Mouse (Mus musculus) kidney, embryonic 16.5 days (tissue): Measurements from ENCODE around the gene Cfap58. TPM values are rescaled to one million over a fixed set of nuclear protein-coding genes. Genes with fewer than 3 reads are reported as not detected.

ENCODE experiments used
- ATAC-seq: fragments of 200-750 bp; cut with Nextera tagmentation; 2 replicates; pipeline ENCODE4 v1.8.0; 2017; ENCODE audit warnings: moderate TSS enrichment; ENCODE audit not compliant: low FRiP score, low TSS enrichment
- H3K27ac ChIP-seq: fragments of 300-500 bp; sonication (generic); 2 replicates; pipeline ENCODE4 v1.5.1; 2014; ENCODE audit warnings: low read length
- H3K27me3 ChIP-seq: fragments of 300-500 bp; sonication (generic); 2 replicates; pipeline ENCODE4 v1.6.1; 2014; ENCODE audit warnings: low read length, control low read depth, mixed read lengths; ENCODE audit not compliant: insufficient read depth
- H3K36me3 ChIP-seq: fragments of 300-500 bp; sonication (generic); 2 replicates; pipeline ENCODE4 v1.6.1; 2014; ENCODE audit warnings: low read length, control low read depth, mixed read lengths; ENCODE audit not compliant: insufficient read depth
- H3K4me1 ChIP-seq: fragments of 300-500 bp; sonication (generic); 2 replicates; pipeline ENCODE4 v1.6.1; 2014; ENCODE audit warnings: low read length, control low read depth, mixed read lengths; ENCODE audit not compliant: insufficient read depth
- H3K4me2 ChIP-seq: fragments of 300-500 bp; sonication (generic); replicated peaks from 2 replicates; pipeline ENCODE4 v1.6.1; 2014; ENCODE audit warnings: low read depth, low read length
- H3K4me3 ChIP-seq: fragments of 300-500 bp; sonication (generic); 2 replicates; pipeline ENCODE4 v1.5.1; 2014; ENCODE audit warnings: mild to moderate bottlenecking, low read length
- H3K9ac ChIP-seq: fragments of 300-500 bp; sonication (generic); replicated peaks from 2 replicates; pipeline ENCODE4 v1.6.1; 2014; ENCODE audit warnings: low read length
- H3K9me3 ChIP-seq: fragments of 300-500 bp; sonication (generic); 2 replicates; pipeline ENCODE4 v1.6.1; 2016; ENCODE audit warnings: low read length, control low read depth
- WGBS: fragments of 180-500 bp; shearing (Covaris S2); extraction: QIAGEN DNeasy Blood & Tissue Kit; methylation state at CpG from one replicate; pipeline ENCODE4 v1.1.7; 2014; 5-methylcytosine and 5-hydroxymethylcytosine counted together
- polyA plus RNA-seq: library from polyadenylated mRNA; unstranded; fragments of >200 nt; fragmentation: Nextera tagmentation; extraction: Ambion mirVana; gene quantifications from 2 replicates; pipeline ENCODE4 v1.2.1, GENCODE M21; 2015

Cfap58 gene
- polyA plus RNA-seq, 1 experiment from 2014 or later: 0.06 TPM

DNA sequence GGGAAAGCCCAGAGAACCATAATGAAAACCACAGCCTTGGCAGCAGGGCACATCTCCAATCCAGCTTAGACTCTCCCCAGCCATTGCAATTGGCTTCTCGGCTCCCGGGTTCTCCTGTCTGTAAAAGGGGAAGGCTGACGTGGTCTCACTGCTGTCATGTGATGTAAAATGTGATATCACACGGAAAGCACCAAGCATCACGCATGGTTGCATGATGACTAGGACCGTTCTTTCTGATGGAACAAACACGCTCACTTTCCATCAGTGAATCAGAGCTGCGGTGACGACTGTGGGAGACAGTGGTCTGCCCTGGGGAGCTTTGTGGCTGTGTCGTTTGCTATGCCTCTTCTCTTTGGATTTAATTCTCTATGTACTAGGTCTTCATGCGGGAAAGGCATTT is 50.5 kb downstream of the Cfap58 start:
- Histone ChIP-seq H3K9me3 (no peaks in the 10 kb centered on the region), H3K36me3 (no peaks in the 10 kb centered on the region), H3K4me1 (no peaks in the 10 kb centered on the region), H3K4me2 (no peak overlapping the region), H3K27me3 (no peaks in the 10 kb centered on the region), H3K9ac (no peak overlapping the region), H3K27ac (no peak overlapping the region), H3K4me3 (no peak overlapping the region)
- WGBS: 80% methylated on average over 11 of the region's 11 CpGs
- ATAC-seq: no peak

DNA sequence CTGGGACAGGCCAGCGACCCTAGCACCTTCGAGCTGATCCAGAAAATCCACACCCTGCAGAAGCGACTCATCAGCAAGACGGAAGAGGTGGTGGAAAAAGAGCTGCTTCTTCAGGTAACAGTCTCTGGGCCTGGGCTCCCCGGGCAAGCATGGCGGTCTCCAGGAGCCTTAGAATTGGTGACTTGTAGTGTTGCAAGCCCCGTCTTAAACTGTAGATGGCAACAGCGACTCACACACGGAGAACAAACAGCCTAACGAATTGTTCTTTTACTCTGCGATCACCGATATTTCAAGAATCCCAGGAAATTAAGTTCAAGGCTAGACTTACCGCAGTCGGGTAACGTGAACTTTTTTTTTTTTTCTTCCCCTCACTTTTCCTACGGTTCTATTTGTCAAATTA is 51.0 kb downstream of the Cfap58 start:
- 20% methylated on average over 16 of the region's 16 CpGs for whole genome bisulfite sequencing
- Histone ChIP-seq H3K4me3 (no peak overlapping the region), H3K9me3 (no peaks in the 10 kb centered on the region), H3K4me2 (0 out of 2 replicates have a peak overlapping the region, but pooled peaks have one; percentile 13), H3K27me3 (no peaks in the 10 kb centered on the region), H3K4me1 (no peaks in the 10 kb centered on the region), H3K27ac (no peak overlapping the region), H3K9ac (no peak overlapping the region), H3K36me3 (no peaks in the 10 kb centered on the region)
- no peak; the same call in 1 of the 2 replicates for ATAC-seq

DNA sequence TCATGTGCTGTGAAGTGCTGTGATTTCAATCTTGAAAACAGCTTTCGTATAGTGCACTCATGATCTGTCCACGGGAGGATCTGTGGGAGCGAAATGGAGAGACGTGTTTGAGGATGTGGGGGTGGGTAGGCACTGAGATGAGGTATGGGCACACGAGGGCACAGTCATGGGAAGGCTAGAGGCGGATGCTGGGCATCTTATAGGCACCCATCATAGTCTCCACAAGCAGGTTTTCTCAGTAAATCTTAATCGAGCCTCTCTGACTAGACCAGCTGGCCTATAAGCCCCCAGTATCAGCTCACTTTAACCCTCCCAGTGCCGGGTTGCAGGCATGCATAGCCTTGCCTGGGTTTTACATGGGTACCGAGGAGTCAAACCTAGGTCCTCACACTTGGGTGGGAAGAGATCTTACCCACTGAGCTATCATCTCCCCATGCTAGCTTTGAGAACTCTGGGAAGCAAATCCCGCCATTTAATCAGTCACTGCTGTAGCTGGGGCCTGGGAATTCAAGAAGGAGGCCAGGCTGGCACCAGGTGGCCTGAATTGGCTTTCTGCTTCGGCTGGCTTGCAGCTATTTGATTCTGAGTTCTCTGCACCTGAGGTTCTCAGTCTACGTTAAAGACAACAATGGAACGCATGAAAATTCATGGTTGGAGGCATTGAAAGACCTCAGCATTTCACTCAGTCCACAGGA is 51.6 kb downstream of the Cfap58 start:
- Histone ChIP-seq H3K27me3 (no peaks in the 10 kb centered on the region), H3K4me2 (0 out of 2 replicates have a peak overlapping the region, but pooled peaks have one; percentile 13), H3K27ac (no peak overlapping the region), H3K9me3 (no peaks in the 10 kb centered on the region), H3K4me3 (no peak overlapping the region), H3K36me3 (no peaks in the 10 kb centered on the region), H3K4me1 (no peaks in the 10 kb centered on the region), H3K9ac (no peak overlapping the region)
- ATAC-seq: no peak; the same call in 1 of the 2 replicates
- WGBS: 61% methylated on average over 13 of the region's 13 CpGs

DNA sequence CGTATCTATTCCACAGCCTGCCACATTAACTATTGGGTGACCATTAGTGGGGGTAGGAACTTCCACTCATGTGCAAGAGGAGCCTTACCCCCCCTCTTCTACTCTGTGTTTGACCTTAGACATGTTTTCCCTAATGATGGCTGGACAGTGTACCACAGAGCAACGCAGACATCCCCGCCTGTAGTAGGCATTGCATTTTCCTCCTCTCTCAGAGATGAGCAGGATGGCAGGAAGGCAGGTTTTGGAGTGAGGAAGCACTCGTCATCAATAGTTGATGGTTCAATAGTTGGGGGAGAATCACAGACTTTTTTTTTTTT is 52.1 kb downstream of the Cfap58 start:
- ATAC-seq: no peak
- Histone ChIP-seq H3K36me3 (no peaks in the 10 kb centered on the region), H3K9ac (no peak overlapping the region), H3K4me3 (no peak overlapping the region), H3K27me3 (no peaks in the 10 kb centered on the region), H3K4me1 (no peaks in the 10 kb centered on the region), H3K4me2 (no peak overlapping the region), H3K9me3 (no peaks in the 10 kb centered on the region), H3K27ac (no peak overlapping the region)
- 79% methylated on average over 4 of the region's 4 CpGs for WGBS

DNA sequence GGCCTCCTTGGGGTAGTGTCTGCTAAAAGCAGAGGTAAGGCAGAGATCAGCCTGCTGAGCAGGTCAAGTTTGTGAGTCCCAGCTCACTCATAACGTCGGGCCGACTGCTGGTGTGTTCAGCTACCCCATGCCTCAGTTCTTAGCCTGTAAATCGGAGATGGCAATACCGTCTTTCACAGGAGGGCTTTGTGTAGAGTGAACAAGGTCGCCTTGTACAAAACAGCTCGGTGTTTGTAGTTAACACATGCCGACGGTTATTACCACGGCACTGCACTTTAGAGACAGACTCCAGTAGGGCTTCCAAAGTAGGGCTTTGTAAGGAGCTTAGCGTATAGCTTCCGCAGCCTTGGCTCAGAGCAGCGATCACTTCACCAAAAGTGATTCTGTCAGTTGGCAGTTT is 63.8 kb downstream of the Cfap58 start:
- H3K4me3 ChIP-seq: no peak overlapping the region
- H3K9ac ChIP-seq: no peak overlapping the region
- H3K36me3 ChIP-seq: no peaks in the 10 kb centered on the region
- H3K9me3 ChIP-seq: no peaks in the 10 kb centered on the region
- H3K4me2 ChIP-seq: no peak overlapping the region
- WGBS: 89% methylated on average over 13 of the region's 13 CpGs
- 0 out of 2 replicates have a peak, but pooled peaks cover 2% of the 10 kb centered on the region for H3K4me1 ChIP-seq
- H3K27me3 ChIP-seq: no peaks in the 10 kb centered on the region
- ATAC-seq: no peak
- H3K27ac ChIP-seq: no peak overlapping the region

DNA sequence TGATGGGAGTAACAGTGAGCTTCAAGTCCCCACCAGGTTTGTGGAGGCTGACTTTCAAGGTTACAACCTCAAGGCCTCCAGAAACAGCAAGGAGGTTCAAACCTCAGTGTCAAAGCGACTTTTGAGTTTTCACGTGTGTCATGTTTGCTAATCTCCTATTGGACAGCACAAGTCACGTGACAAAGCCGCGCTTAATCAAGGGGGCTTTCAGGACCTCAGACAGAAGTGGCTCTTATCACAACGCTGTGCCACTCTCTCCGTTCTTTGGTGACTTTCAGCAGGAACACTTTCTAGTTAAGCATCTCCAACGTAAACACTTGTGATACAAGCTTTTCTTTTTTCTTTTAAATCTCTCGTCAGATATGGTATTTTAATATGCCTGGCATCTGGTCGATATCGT is 64.3 kb downstream of the Cfap58 start:
- no peak overlapping the region for H3K27ac ChIP-seq
- no peaks in the 10 kb centered on the region for H3K9me3 ChIP-seq
- H3K36me3 ChIP-seq: no peaks in the 10 kb centered on the region
- no peak overlapping the region for H3K9ac ChIP-seq
- no peak overlapping the region for H3K4me3 ChIP-seq
- no peak overlapping the region for H3K4me2 ChIP-seq
- H3K4me1 ChIP-seq: 0 out of 2 replicates have a peak, but pooled peaks cover 2% of the 10 kb centered on the region
- 87% methylated on average over 11 of the region's 11 CpGs for WGBS
- ATAC-seq: no peak
- H3K27me3 ChIP-seq: no peaks in the 10 kb centered on the region

DNA sequence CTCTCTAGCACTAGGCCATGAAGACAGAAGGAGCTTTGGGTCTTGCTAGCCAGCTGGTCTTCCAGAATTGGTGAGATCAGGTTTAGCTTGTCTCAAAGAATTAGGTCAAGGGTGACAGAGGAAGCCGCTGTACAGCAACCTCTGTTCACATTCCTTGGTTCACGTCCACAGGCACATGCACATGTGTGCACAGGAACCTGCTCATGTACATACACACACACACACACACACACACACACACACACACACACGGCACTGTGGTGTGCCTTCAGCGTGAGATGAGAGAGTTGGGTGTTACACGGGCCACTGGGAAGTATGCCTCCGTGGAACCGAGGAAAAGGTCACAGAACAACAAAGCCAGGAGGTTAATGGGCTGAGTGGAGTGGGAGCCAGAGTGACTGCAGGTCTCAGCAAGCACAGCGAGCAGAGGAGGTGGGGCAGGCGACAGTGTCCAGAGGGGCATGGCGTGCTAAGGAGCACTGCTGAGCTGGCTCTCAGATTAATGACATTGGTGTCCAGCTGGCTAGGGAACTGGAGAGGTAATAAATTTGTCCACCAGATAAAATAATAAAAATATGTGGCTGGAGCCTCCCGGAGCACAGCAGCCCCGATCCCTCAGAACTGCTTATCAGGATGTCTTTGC is 71.4 kb downstream of the Cfap58 start:
- Histone ChIP-seq H3K4me2 (0 out of 2 replicates have a peak overlapping the region, but pooled peaks have one; percentile 10), H3K9ac (no peak overlapping the region), H3K27me3 (no peaks in the 10 kb centered on the region), H3K9me3 (no peaks in the 10 kb centered on the region), H3K27ac (no peak overlapping the region), H3K4me1 (peaks cover 12% of the 10 kb centered on the region), H3K4me3 (no peak overlapping the region), H3K36me3 (no peaks in the 10 kb centered on the region)
- ATAC-seq: peak; percentile 87
- WGBS: 13% methylated on average over 12 of the region's 12 CpGs

DNA sequence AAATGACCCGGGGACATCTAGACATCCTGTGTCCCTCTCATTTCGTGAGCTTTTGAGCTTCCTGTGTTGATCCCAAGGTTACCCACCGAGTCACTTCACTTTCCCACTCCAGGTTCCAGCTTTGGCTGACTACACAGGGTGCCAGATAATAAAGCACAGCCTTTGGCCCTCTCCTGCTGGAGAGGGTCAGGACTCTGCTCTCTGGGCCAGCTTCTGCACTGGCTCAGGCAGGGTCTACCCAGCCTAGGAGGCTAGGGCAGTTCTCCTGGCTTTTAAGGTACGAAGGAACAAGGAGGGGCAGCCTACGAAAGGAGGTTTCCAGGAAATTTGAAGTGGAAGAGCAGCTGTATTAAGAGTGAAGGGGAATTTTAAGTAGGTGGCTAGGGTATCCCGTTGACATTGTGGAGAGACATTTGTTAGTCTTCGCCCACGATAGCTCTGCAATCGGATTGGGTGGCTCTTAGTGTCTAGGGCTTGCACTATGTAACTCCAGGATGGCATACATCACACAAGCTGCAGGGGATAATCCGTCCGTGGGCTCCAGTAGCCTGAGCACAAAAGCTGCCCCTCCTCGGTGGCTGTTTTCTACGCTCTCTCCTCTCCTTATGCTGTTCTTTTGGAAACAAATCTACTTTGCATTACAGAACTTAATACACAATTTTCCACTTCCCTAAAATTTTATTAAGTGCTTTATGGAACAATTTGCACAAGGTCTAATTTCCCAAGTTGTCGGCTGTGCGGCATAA is 72.3 kb downstream of the Cfap58 start:
- Histone ChIP-seq H3K4me1 (peaks cover 12% of the 10 kb centered on the region), H3K27me3 (no peaks in the 10 kb centered on the region), H3K36me3 (no peaks in the 10 kb centered on the region), H3K9ac (no peak overlapping the region), H3K9me3 (no peaks in the 10 kb centered on the region), H3K27ac (no peak overlapping the region), H3K4me3 (no peak overlapping the region), H3K4me2 (no peak overlapping the region)
- 0 out of 2 replicates have a peak, but pooled peaks have one; percentile 54 for ATAC-seq
- WGBS: 69% methylated on average over 15 of the region's 15 CpGs

DNA sequence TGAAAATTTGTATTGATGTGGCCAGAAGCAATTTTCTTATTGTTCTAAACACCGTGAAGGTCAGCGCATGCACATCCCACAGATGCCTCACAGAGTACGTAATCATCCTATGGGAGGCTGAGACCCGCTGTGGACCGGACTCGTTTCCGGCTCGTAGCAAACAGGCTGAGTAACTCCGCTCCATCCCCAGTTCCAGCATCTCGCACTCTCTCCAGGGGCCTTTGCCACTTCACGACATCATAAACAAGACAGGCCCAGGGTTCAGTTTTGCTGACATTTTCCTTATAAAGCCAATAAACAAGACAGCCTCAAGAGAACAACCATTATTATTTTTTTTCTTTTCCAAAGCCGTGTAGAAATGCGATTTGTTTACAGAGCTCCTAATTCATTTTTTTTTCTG is 82.6 kb downstream of the Cfap58 start:
- Histone ChIP-seq H3K9ac (no peak overlapping the region), H3K4me3 (no peak overlapping the region), H3K4me1 (no peaks in the 10 kb centered on the region), H3K4me2 (no peak overlapping the region), H3K9me3 (no peaks in the 10 kb centered on the region), H3K27ac (no peak overlapping the region), H3K27me3 (no peaks in the 10 kb centered on the region), H3K36me3 (no peaks in the 10 kb centered on the region)
- WGBS: 50% methylated on average over 13 of the region's 13 CpGs
- ATAC-seq: peak; percentile 71; the same call in 1 of the 2 replicates

DNA sequence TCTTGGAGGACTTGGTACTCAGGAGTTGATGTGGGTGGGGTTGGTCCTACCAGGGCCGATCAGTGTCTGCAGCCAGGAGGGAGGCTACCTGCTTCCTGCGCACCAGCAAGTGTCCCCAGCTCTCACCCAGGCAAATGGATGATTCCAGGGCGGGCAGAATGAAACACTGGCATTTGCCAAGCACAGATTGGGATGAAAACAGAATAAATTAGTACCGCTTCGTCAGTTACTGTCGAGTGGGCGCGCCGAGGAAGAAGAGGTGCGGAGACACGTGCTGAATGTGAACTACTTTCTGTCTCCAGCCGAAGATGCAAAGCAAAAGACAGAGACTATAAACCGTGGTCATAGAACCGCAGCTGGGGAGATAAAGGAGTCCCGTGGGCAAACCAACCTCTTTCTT is 84.0 kb downstream of the Cfap58 start:
- H3K36me3 ChIP-seq: no peaks in the 10 kb centered on the region
- no peak overlapping the region for H3K4me2 ChIP-seq
- H3K4me3 ChIP-seq: no peak overlapping the region
- H3K4me1 ChIP-seq: no peaks in the 10 kb centered on the region
- no peak for ATAC-seq
- no peak overlapping the region for H3K9ac ChIP-seq
- no peaks in the 10 kb centered on the region for H3K9me3 ChIP-seq
- no peak overlapping the region for H3K27ac ChIP-seq
- H3K27me3 ChIP-seq: no peaks in the 10 kb centered on the region
- WGBS: 76% methylated on average over 15 of the region's 15 CpGs
